Mouse (Mus musculus): ENCODE data around the gene Nr2c2.
A peak's percentile ranks its signal among the peaks of the same experiment; 100 is the strongest.

DNA sequence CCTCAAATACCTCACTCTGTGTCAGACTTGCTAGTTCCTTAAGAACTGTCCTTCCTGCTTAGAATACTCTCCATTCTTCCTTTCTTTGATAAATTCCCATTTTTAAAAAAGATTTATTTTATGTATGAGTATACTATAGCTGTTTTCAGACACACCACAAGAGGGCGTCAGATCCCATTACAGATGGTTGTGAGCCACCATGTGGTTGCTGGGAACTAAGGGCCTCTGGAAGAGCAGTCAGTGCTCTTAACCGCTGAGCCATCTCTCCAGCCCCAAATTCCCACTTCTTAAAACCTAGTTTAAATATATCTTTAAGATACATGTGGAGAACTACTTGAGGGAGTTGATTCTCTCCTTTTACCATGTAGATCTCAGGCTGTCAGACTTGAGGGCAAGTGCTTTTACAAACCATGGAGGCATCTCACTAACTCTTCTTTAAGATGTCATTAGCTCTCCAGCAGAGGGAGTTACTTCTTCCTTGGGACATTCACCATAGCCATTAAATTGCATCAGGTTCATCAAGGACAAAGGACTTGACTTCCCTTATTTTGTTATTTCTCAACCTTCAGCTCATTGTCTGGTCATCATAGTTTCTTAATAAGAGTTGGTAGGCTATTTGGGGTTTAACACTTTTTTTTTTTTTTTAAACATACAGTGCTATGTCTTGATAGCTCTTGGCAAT is 9.6 kb downstream of the Nr2c2 start:
- no peak for TF ChIP-seq ZC3H11A (IDR thresholded peaks at IDR 0.05; ENCODE audit: borderline replicate concordance, low read depth, low read length)
- TF ChIP-seq MAFK (IDR thresholded peaks at IDR 0.05; ENCODE audit: insufficient read depth, low read depth, low read length): no peak
- peak; percentile 29; the same call in 1 of the 2 replicates for TF ChIP-seq ZNF384 (IDR thresholded peaks at IDR 0.05; ENCODE audit: low read depth, low read length)
- no peak for TF ChIP-seq HCFC1 (IDR thresholded peaks at IDR 0.05; ENCODE audit: borderline replicate concordance, insufficient read depth, low read length)

Data from ES-E14 (cell line).